Mouse (Mus musculus) heart, embryonic 14.5 days (tissue): ENCODE results near the gene Polr2e. TPM values are rescaled to one million over a fixed set of nuclear protein-coding genes. Genes with fewer than 3 reads are reported as not detected.
"Not testable (repeated sequence)": the region's sequence is repeated elsewhere in the genome, so short reads cannot be mapped to it uniquely, and the experiment has no call there.

Experiments used
- ATAC-seq: fragments of 200-750 bp; cut with Nextera tagmentation; 2 replicates; pipeline ENCODE4 v1.8.0; 2017; ENCODE audit warnings: low read depth, moderate TSS enrichment; ENCODE audit not compliant: insufficient number of reproducible peaks, insufficient read depth, low FRiP score
- H3K27ac ChIP-seq, 2 experiments: fragments of 200-500 bp in 1 of 2; fragments of 300-500 bp in 1 of 2; sonication (generic) in 1 of 2; replicated peaks in 1 of 2; 2 replicates each; pipeline ENCODE4 v1.5.1; 2012 to 2014; ENCODE audit warnings: low read depth in 2 of 2, low read length in 2 of 2, control low read depth in 1 of 2, mild to moderate bottlenecking in 1 of 2, mixed read lengths in 1 of 2; ENCODE audit not compliant: control insufficient read depth in 1 of 2, insufficient read depth in 1 of 2
- H3K27me3 ChIP-seq: fragments of 300-500 bp; sonication (generic); 2 replicates; pipeline ENCODE4 v1.6.1; 2014; ENCODE audit warnings: mild to moderate bottlenecking, low read length, control low read depth; ENCODE audit not compliant: control insufficient read depth, insufficient read depth
- H3K36me3 ChIP-seq: fragments of 300-500 bp; sonication (generic); 2 replicates; pipeline ENCODE4 v1.6.1; 2014; ENCODE audit warnings: mild to moderate bottlenecking, control low read depth, low read length, mixed read lengths; ENCODE audit not compliant: control insufficient read depth, insufficient read depth
- H3K4me1 ChIP-seq, 2 experiments: fragments of 200-500 bp in 1 of 2; fragments of 300-500 bp in 1 of 2; sonication (generic) in 1 of 2; 2 replicates each; pipeline ENCODE4 v1.6.1; 2012 to 2014; ENCODE audit warnings: low read length in 2 of 2, control low read depth in 1 of 2, mixed read lengths in 1 of 2; ENCODE audit not compliant: control insufficient read depth in 2 of 2, insufficient read depth in 2 of 2
- H3K4me2 ChIP-seq: fragments of 300-500 bp; sonication (generic); 2 replicates; pipeline ENCODE4 v1.6.1; 2014; ENCODE audit warnings: mild to moderate bottlenecking, low read length
- H3K4me3 ChIP-seq, 2 experiments: fragments of 200-500 bp in 1 of 2; fragments of 300-500 bp in 1 of 2; sonication (generic) in 1 of 2; 2 replicates each; pipeline ENCODE4 v1.5.1; 2012 to 2014; ENCODE audit warnings: low read length in 2 of 2, mild to moderate bottlenecking in 2 of 2, control low read depth in 1 of 2, low read depth in 1 of 2, moderate library complexity in 1 of 2; ENCODE audit not compliant: control insufficient read depth in 1 of 2, insufficient read depth in 1 of 2
- H3K9ac ChIP-seq: fragments of 300-500 bp; sonication (generic); 2 replicates; pipeline ENCODE4 v1.6.1; 2014; ENCODE audit warnings: mild to moderate bottlenecking, low read length
- H3K9me3 ChIP-seq: fragments of 300-500 bp; sonication (generic); 2 replicates; pipeline ENCODE4 v1.6.1; 2016; ENCODE audit warnings: low read length, control low read depth; ENCODE audit not compliant: control insufficient read depth
- WGBS: fragments of 180-500 bp; shearing (Covaris S2); extraction: QIAGEN DNeasy Blood & Tissue Kit; methylation state at CpG from one replicate; pipeline ENCODE4 v1.1.7; 2014; 5-methylcytosine and 5-hydroxymethylcytosine counted together
- polyA plus RNA-seq: library from polyadenylated mRNA; unstranded; fragments of >200 nt; fragmentation: Nextera tagmentation; extraction: Ambion mirVana; gene quantifications from 2 replicates; pipeline ENCODE4 v1.2.1, GENCODE M21; 2014

Gene Polr2e
- polyA plus RNA-seq, 1 experiment from 2014 or later: 162 TPM

- Histone ChIP-seq H3K9ac (no peak overlapping the region), H3K36me3 (peaks cover 66% of the 10 kb centered on the region), H3K4me2 (no peak overlapping the region), H3K4me1 (peaks cover 14 to 31% of the 10 kb centered on the region in 2 experiments), H3K4me3 (no peak overlapping the region), H3K27me3 (no peaks in the 10 kb centered on the region), H3K27ac (no peak overlapping the region), H3K9me3 (no peaks in the 10 kb centered on the region)
- ATAC-seq: no peak
- WGBS: 90% methylated on average over 4 of the region's 4 CpGs
Measured at GRCm38 (mm10) chr10:80056506-80056905, 16.9 kb upstream of the Polr2e start.

- peaks cover 14 to 38% of the 10 kb centered on the region in 2 experiments for H3K4me1 ChIP-seq
- no peaks in the 10 kb centered on the region for H3K9me3 ChIP-seq
- 53% methylated on average over 9 of the region's 10 CpGs for WGBS
- no peak overlapping the region for H3K4me3 ChIP-seq
- no peaks in the 10 kb centered on the region for H3K27me3 ChIP-seq
- ATAC-seq: no peak
- H3K27ac ChIP-seq: no peak overlapping the region
- peaks cover 60% of the 10 kb centered on the region for H3K36me3 ChIP-seq
- H3K4me2 ChIP-seq: no peak overlapping the region
- H3K9ac ChIP-seq: no peak overlapping the region; the same call in 1 of the 2 replicates
Measured at GRCm38 (mm10) chr10:80055891-80056290, 16.3 kb upstream of the Polr2e start.

GRCm38 (mm10) chr10:80055364-80055763 lies 15.8 kb upstream of the Polr2e start:
- H3K9me3 ChIP-seq: no peaks in the 10 kb centered on the region
- no peak for ATAC-seq
- peaks cover 16 to 39% of the 10 kb centered on the region in 2 experiments for H3K4me1 ChIP-seq
- 77% methylated on average over 5 of the region's 5 CpGs for WGBS
- H3K9ac ChIP-seq: peak overlapping the region; percentile 54
- 0 out of 4 replicates have a peak overlapping the region, but pooled peaks of 1 of the 2 experiments have one; percentile 6 for H3K27ac ChIP-seq
- H3K4me2 ChIP-seq: peak overlapping the region; percentile 88
- peaks cover 55% of the 10 kb centered on the region for H3K36me3 ChIP-seq
- H3K4me3 ChIP-seq: peak overlapping the region in 1 of 2 experiments; percentile 88; a peak in 2 of 4 replicates
- no peaks in the 10 kb centered on the region for H3K27me3 ChIP-seq

GRCm38 (mm10) chr10:80054911-80055310 lies 15.3 kb upstream of the Polr2e start:
- H3K9me3 ChIP-seq, ATAC-seq, H3K27me3 ChIP-seq: not testable (repeated sequence)
- Histone ChIP-seq H3K9ac (peak overlapping the region; percentile 97), H3K27ac (0 out of 4 replicates have a peak overlapping the region, but pooled peaks of 1 of the 2 experiments have one; percentile 6), H3K4me1 (peaks cover 20 to 44% of the 10 kb centered on the region in 2 experiments), H3K4me3 (peak overlapping the region; percentile 83 to 88), H3K4me2 (peak overlapping the region; percentile 88), H3K36me3 (peaks cover 50% of the 10 kb centered on the region)
- WGBS: 26% methylated on average over 3 of the region's 3 CpGs

- peaks cover 20 to 44% of the 10 kb centered on the region in 2 experiments for H3K4me1 ChIP-seq
- WGBS: under 1% methylated on average over 77 of the region's 77 CpGs
Measured at GRCm38 (mm10) chr10:80053831-80054815, 14.5 kb upstream of the Polr2e start.

GRCm38 (mm10) chr10:80053259-80053780 lies 13.7 kb upstream of the Polr2e start:
- Histone ChIP-seq H3K36me3 (peaks cover 34% of the 10 kb centered on the region), H3K27ac (peak overlapping the region; percentile 92 to 99), H3K9me3 (no peaks in the 10 kb centered on the region), H3K27me3 (no peaks in the 10 kb centered on the region), H3K4me3 (peak overlapping the region; percentile 83 to 88), H3K4me1 (peaks cover 24 to 52% of the 10 kb centered on the region in 2 experiments), H3K9ac (peak overlapping the region; percentile 97), H3K4me2 (peak overlapping the region; percentile 88)
- peak; percentile 91 for ATAC-seq
- under 1% methylated on average over 47 of the region's 47 CpGs for WGBS

More at GRCm38 (mm10) chr10:80053831-80054815, 14.5 kb upstream of the Polr2e start:
- Histone ChIP-seq H3K9me3 (no peaks in the 10 kb centered on the region), H3K9ac (peak overlapping the region; percentile 97), H3K27ac (peak overlapping the region; percentile 92 to 99), H3K36me3 (peaks cover 42% of the 10 kb centered on the region), H3K27me3 (no peaks in the 10 kb centered on the region), H3K4me2 (peak overlapping the region; percentile 88), H3K4me3 (peak overlapping the region; percentile 83 to 88)
- peak; percentile 47 for ATAC-seq

GRCm38 (mm10) chr10:80052374-80052764 lies 12.8 kb upstream of the Polr2e start:
- peaks cover 25% of the 10 kb centered on the region for H3K36me3 ChIP-seq
- no peaks in the 10 kb centered on the region for H3K27me3 ChIP-seq
- no peak for ATAC-seq
- H3K4me1 ChIP-seq: peaks cover 28 to 62% of the 10 kb centered on the region in 2 experiments
- no peaks in the 10 kb centered on the region for H3K9me3 ChIP-seq
- H3K9ac ChIP-seq: peak overlapping the region; percentile 35; the same call in 1 of the 2 replicates
- H3K4me3 ChIP-seq: no peak overlapping the region
- peak overlapping the region; percentile 6 to 79 for H3K27ac ChIP-seq
- WGBS: 85% methylated on average over 5 of the region's 5 CpGs
- H3K4me2 ChIP-seq: peak overlapping the region; percentile 57; the same call in 1 of the 2 replicates
